ENCODE assay signal across 9 mouse cellular contexts in genomic region chr6:86437711-86438110, GRCm38 (mm10). TPM values are rescaled to one million over a fixed set of nuclear protein-coding genes. Genes with fewer than 3 reads are reported as not detected.
DNase-seq lines count a peak whose midpoint lies in the region; ATAC-seq lines count a peak whose summit lies in the region.
"Had no signal": no experiment of that assay in that cellular context is flagged by ENCODE, and none has a peak within 500 bp of the region (broad histone marks: within the 10 kb centered on the region; RNA-seq: fewer than 3 reads in every experiment).

No protein-coding gene starts in this region.

- H3K4me1 ChIP-seq in heart, embryonic 10.5 days: peaks cover 9% of the 10 kb centered on the region; the same call in 1 of the 2 replicates
- H3K4me1 ChIP-seq in kidney, embryonic 15.5 days: peaks cover 10% of the 10 kb centered on the region
- peaks cover 20% of the 10 kb centered on the region for H3K4me1 ChIP-seq in liver, embryonic 15.5 days (replicated peaks)

- peak overlapping the region; percentile 90 for H3K4me3 ChIP-seq in heart, embryonic 10.5 days
- peak overlapping the region; percentile 82 for H3K4me3 ChIP-seq in kidney, embryonic 15.5 days (replicated peaks)
- peak overlapping the region; percentile 85 for H3K4me3 ChIP-seq in liver, embryonic 15.5 days (replicated peaks)

- H3K36me3 ChIP-seq in heart, embryonic 10.5 days: peaks cover 36% of the 10 kb centered on the region
- peaks cover 52% of the 10 kb centered on the region for H3K36me3 ChIP-seq in kidney, embryonic 15.5 days
- H3K36me3 ChIP-seq in liver, embryonic 15.5 days (replicated peaks): peaks cover 21% of the 10 kb centered on the region

- H3K9ac ChIP-seq in kidney, embryonic 15.5 days: peak overlapping the region; percentile 84
- H3K9ac ChIP-seq in liver, embryonic 15.5 days: peak overlapping the region; percentile 88

- H3K4me2 ChIP-seq in kidney, embryonic 15.5 days: peak overlapping the region; percentile 82
- peak overlapping the region; percentile 86 for H3K4me2 ChIP-seq in liver, embryonic 15.5 days

- DNase-seq in adrenal gland, adult 2 months: peak; percentile 65
- peak; percentile 29 for DNase-seq in embryo, embryonic 11.5 days (ENCODE audit: low read depth, low spot score)
- DNase-seq in heart, embryonic 10.5 days (ENCODE audit: low spot score): peak; percentile 83
- DNase-seq in neural tube, embryonic 10.5 days (ENCODE audit: extremely low spot score, low spot score): peak; percentile 47
- peak; percentile 44 for DNase-seq in testis, postnatal 14 days (ENCODE audit: low spot score)

- WGBS in heart, embryonic 10.5 days: 4% methylated on average over 14 of the region's 14 CpGs
- 2% methylated on average over 14 of the region's 14 CpGs for WGBS in kidney, embryonic 15.5 days
- 2% methylated on average over 14 of the region's 14 CpGs for WGBS in liver, embryonic 15.5 days (ENCODE audit: insufficient replicate concordance)

- H3K27me3 ChIP-seq in heart, embryonic 10.5 days (ENCODE audit: insufficient read depth, poor library complexity, severe bottlenecking): no peaks in the 10 kb centered on the region
- H3K27me3 ChIP-seq in kidney, embryonic 15.5 days: no peaks in the 10 kb centered on the region
- H3K27me3 ChIP-seq in liver, embryonic 15.5 days: no peaks in the 10 kb centered on the region

- no peaks in the 10 kb centered on the region for H3K9me3 ChIP-seq in heart, embryonic 10.5 days
- H3K9me3 ChIP-seq in kidney, embryonic 15.5 days (replicated peaks): no peaks in the 10 kb centered on the region
- no peaks in the 10 kb centered on the region for H3K9me3 ChIP-seq in liver, embryonic 15.5 days (replicated peaks)

- ATAC-seq in CD4-positive, CD25-positive, alpha-beta regulatory T cell, adult 4 months: peak; percentile 48
- peak; percentile 68 for ATAC-seq in kidney, embryonic 15.5 days (replicated peaks; ENCODE audit: low FRiP score)
- peak; percentile 58 for ATAC-seq in liver, embryonic 15.5 days (ENCODE audit: insufficient read depth)

- peak overlapping the region; percentile 99 for H3K27ac ChIP-seq in heart, embryonic 10.5 days
- peak overlapping the region; percentile 97 for H3K27ac ChIP-seq in kidney, embryonic 15.5 days
- peak overlapping the region; percentile 95 for H3K27ac ChIP-seq in liver, embryonic 15.5 days (replicated peaks)

RNA-seq across cellular contexts. Expression of gene C87436, which starts 0.5 kb away (rescaled TPM):
- polyA plus RNA-seq in CD4-positive, CD25-positive, alpha-beta regulatory T cell, adult 4 months (2017; shearing (Covaris generic)): 10 to 100 TPM; 41.0 to 43.8 TPM
- total RNA-seq in adrenal gland, adult 2 months (2021): 10 to 100 TPM; 18.4 to 22.3 TPM
- polyA plus RNA-seq in adrenal gland, adult 2 months (2012; rRNA removed): 7.3 and 8.7 TPM in 2 replicates
- 16.6 and 18.0 TPM in 2 replicates for polyA plus RNA-seq in heart, embryonic 10.5 days (2016; fragmentation: Nextera tagmentation; extraction: Ambion mirVana)
- 24.4 and 25.5 TPM in 2 replicates for polyA plus RNA-seq in kidney, embryonic 15.5 days (2015; fragmentation: Nextera tagmentation; extraction: Ambion mirVana)
- 10.3 and 11.1 TPM in 2 replicates for polyA plus RNA-seq in liver, embryonic 15.5 days (2015; fragmentation: Nextera tagmentation; extraction: Ambion mirVana)

RNA-seq across cellular contexts. Expression of gene Gm44790, which starts 11.3 kb away (rescaled TPM):
- polyA plus RNA-seq in CD4-positive, CD25-positive, alpha-beta regulatory T cell, adult 4 months (2017; shearing (Covaris generic)): not detected
- 1 to 10 TPM in 1 of 2 experiments, not detected in 1; 3.2 TPM for total RNA-seq in adrenal gland, adult 2 months (2021)
- polyA plus RNA-seq in adrenal gland, adult 2 months (2012; rRNA removed): 6.4 and 8.7 TPM in 2 replicates
- polyA plus RNA-seq in heart, embryonic 10.5 days (2016; fragmentation: Nextera tagmentation; extraction: Ambion mirVana): 1.1 TPM in 1 of 2 replicates, not detected in the other
- polyA plus RNA-seq in kidney, embryonic 15.5 days (2015; fragmentation: Nextera tagmentation; extraction: Ambion mirVana): 0.43 and 0.51 TPM in 2 replicates
- not detected in 2 replicates for polyA plus RNA-seq in liver, embryonic 15.5 days (2015; fragmentation: Nextera tagmentation; extraction: Ambion mirVana)
- total RNA-seq: left cerebral cortex, postnatal 25 days had no signal

RNA-seq across cellular contexts. Expression of gene Tia1, which starts 33.7 kb away (rescaled TPM):
- polyA plus RNA-seq in CD4-positive, CD25-positive, alpha-beta regulatory T cell, adult 4 months (2017; shearing (Covaris generic)): 100 to 1,000 TPM; 117 to 139 TPM
- 10 to 100 TPM; 42.7 to 44.0 TPM for total RNA-seq in adrenal gland, adult 2 months (2021)
- polyA plus RNA-seq in adrenal gland, adult 2 months (2012; rRNA removed): 12.7 and 14.2 TPM in 2 replicates
- 144 and 177 TPM in 2 replicates for polyA plus RNA-seq in heart, embryonic 10.5 days (2016; fragmentation: Nextera tagmentation; extraction: Ambion mirVana)
- polyA plus RNA-seq in kidney, embryonic 15.5 days (2015; fragmentation: Nextera tagmentation; extraction: Ambion mirVana): 218 and 219 TPM in 2 replicates
- polyA plus RNA-seq in liver, embryonic 15.5 days (2015; fragmentation: Nextera tagmentation; extraction: Ambion mirVana): 19.1 and 20.8 TPM in 2 replicates

RNA-seq across cellular contexts. Expression of gene Pcyox1, which starts 40.8 kb away (rescaled TPM):
- polyA plus RNA-seq in CD4-positive, CD25-positive, alpha-beta regulatory T cell, adult 4 months (2017; shearing (Covaris generic)): 10 to 100 TPM in 1 of 2 experiments, 1 to 10 TPM in 1; 8.5 to 10.4 TPM
- 100 to 1,000 TPM; 178 to 206 TPM for total RNA-seq in adrenal gland, adult 2 months (2021)
- 54.8 and 96.2 TPM in 2 replicates for polyA plus RNA-seq in adrenal gland, adult 2 months (2012; rRNA removed)
- 55.4 and 57.8 TPM in 2 replicates for polyA plus RNA-seq in heart, embryonic 10.5 days (2016; fragmentation: Nextera tagmentation; extraction: Ambion mirVana)
- 97.6 and 99.1 TPM in 2 replicates for polyA plus RNA-seq in kidney, embryonic 15.5 days (2015; fragmentation: Nextera tagmentation; extraction: Ambion mirVana)
- 58.6 and 66.3 TPM in 2 replicates for polyA plus RNA-seq in liver, embryonic 15.5 days (2015; fragmentation: Nextera tagmentation; extraction: Ambion mirVana)

Comparison
In these comparisons a context has a peak if more than half of its experiments do, and no peak if none do; other contexts are left out.
1. Peak in every context shown above with its lines: DNase-seq, ATAC-seq, H3K4me3 ChIP-seq and H3K27ac ChIP-seq.
2. DNase-seq: peak in every context shown above with its lines; median percentile 83 in heart, embryonic 10.5 days; 65 in adrenal gland, adult 2 months; 47 in neural tube, embryonic 10.5 days; 44 in testis, postnatal 14 days; 29 in embryo, embryonic 11.5 days.